Mouse (Mus musculus) ES-E14 (cell line): Measurements from ENCODE around the gene Mrps21. TPM values are rescaled to one million over a fixed set of nuclear protein-coding genes. Genes with fewer than 3 reads are reported as not detected.

Experiments
- DNase-seq: peaks from one replicate; pipeline ENCODE4 v3.0.0-alpha.2; 2013; ENCODE audit warnings: low read depth, low spot score
- H3K27ac ChIP-seq: 2 replicates; pipeline ENCODE4 v1.5.1; 2012; ENCODE audit warnings: low read depth, mild to moderate bottlenecking, low read length, moderate library complexity, mixed read lengths; ENCODE audit not compliant: poor library complexity, insufficient read depth, severe bottlenecking
- H3K36me3 ChIP-seq: 2 replicates; pipeline ENCODE4 v1.6.1; 2012; ENCODE audit warnings: mild to moderate bottlenecking, low read length, moderate library complexity, mixed read lengths; ENCODE audit not compliant: control insufficient read depth, poor library complexity, insufficient read depth, severe bottlenecking
- H3K4me1 ChIP-seq, 2 experiments: fragments of 150-350 bp in 1 of 2; sonication (generic) in 1 of 2; 2 replicates each; pipeline ENCODE4 v1.6.1; 2012; ENCODE audit warnings: low read length in 2 of 2, mild to moderate bottlenecking in 1 of 2, mixed read lengths in 1 of 2; ENCODE audit not compliant: control insufficient read depth in 2 of 2, insufficient read depth in 2 of 2, poor library complexity in 1 of 2
- H3K4me3 ChIP-seq, 2 experiments: fragments of 150-350 bp in 1 of 2; sonication (generic) in 1 of 2; 2 replicates each; pipeline ENCODE4 v1.5.1; 2012; ENCODE audit warnings: low read length in 2 of 2, low read depth in 1 of 2, mild to moderate bottlenecking in 1 of 2, mixed read lengths in 1 of 2; ENCODE audit not compliant: insufficient read depth in 1 of 2, poor library complexity in 1 of 2, severe bottlenecking in 1 of 2
- H3K9ac ChIP-seq: 2 replicates; pipeline ENCODE4 v1.6.1; 2012; ENCODE audit warnings: low read depth, mild to moderate bottlenecking, low read length, mixed read lengths; ENCODE audit not compliant: poor library complexity, insufficient read depth, severe bottlenecking
- H3K9me3 ChIP-seq: fragments of 150-350 bp; sonication (generic); 2 replicates; pipeline ENCODE4 v1.6.1; 2012; ENCODE audit warnings: low read depth, mild to moderate bottlenecking, low read length; ENCODE audit not compliant: control insufficient read depth, insufficient read depth
- CHD2 ChIP-seq: IDR thresholded peaks from 2 replicates; pipeline ENCODE4 v1.6.1; 2014; ENCODE audit warnings: mild to moderate bottlenecking, low read depth, low read length, inconsistent platforms
- HCFC1 ChIP-seq: IDR thresholded peaks from 2 replicates; pipeline ENCODE4 v1.6.1; 2012; ENCODE audit warnings: low read length, inconsistent platforms, borderline replicate concordance; ENCODE audit not compliant: insufficient read depth
- MAFK ChIP-seq: IDR thresholded peaks from 2 replicates; pipeline ENCODE4 v1.6.1; 2014; ENCODE audit warnings: mild to moderate bottlenecking, low read depth, low read length, inconsistent platforms; ENCODE audit not compliant: insufficient read depth
- ZC3H11A ChIP-seq: IDR thresholded peaks from 2 replicates; pipeline ENCODE4 v1.6.1; 2012; ENCODE audit warnings: low read depth, mild to moderate bottlenecking, inconsistent platforms, low read length, borderline replicate concordance
- ZNF384 ChIP-seq: IDR thresholded peaks from 2 replicates; pipeline ENCODE4 v1.6.1; 2012; ENCODE audit warnings: low read depth, low read length, inconsistent platforms
- in situ Hi-C, 2 experiments: fragments of 600-800 bp; cut with MboI; formaldehyde crosslinking; loops; one replicate each; pipeline ENCODE4 v1.15.1; 2025; ENCODE audit warnings: low sequenced_read_pairs in 2 of 2, inconsistent platforms in 1 of 2; ENCODE audit not compliant: unreplicated experiment in 2 of 2
- total RNA-seq: library from RNA; depleted of rRNA; stranded (reverse); fragments of 300-350 nt; gene quantifications from 2 replicates; pipeline ENCODE4 v1.2.3, GENCODE M21; 2012

Gene Mrps21
- total RNA-seq, 1 experiment = 224 TPM

DNA sequence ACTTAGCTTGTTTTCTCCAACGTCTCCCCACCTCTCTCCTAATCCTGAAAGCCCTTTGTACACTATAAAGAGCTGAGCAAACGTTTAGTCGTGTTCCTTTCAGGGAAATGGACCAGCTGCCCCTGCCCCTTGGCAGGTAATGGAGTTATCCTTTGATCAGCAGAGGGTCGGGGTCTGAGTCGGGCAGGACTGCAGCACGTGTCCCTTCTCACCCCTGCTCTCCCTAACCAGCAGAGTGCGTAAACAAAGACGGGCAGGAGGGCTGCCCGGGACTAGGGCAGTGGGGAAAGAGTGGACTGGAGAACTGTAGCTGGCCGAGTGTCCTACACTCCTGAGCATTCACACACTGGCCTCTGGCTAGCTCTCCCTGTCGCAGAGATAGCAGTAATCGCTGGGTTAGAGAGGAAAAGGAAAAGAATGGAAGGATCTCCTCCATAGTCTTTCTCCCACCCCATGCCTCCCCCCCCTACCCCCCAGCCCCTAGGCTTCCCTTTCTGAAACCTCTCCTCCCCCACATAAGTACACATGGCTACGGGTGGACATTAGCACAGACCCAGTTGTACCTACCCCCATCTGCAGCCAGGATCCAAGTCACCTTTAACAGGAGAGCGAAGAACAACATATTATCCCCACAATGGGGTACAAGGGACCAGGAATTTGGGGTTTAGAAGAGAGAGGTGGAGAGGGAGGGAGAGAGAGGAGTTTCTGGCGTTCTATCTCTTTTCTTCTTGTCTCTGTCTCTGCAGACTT lies 32.6 kb upstream of the Mrps21 start:
- in situ Hi-C loops = no loop called here
- H3K27ac ChIP-seq = no peak overlapping the region
- peak overlapping the region in 1 of 2 experiments; percentile 3; a peak in 1 of 4 replicates for H3K4me3 ChIP-seq
- no peaks in the 10 kb centered on the region for H3K9me3 ChIP-seq
- DNase-seq = no peak
- H3K9ac ChIP-seq = no peak overlapping the region
- H3K4me1 ChIP-seq = peaks cover 4 to 17% of the 10 kb centered on the region in 2 experiments; a peak in 3 of 4 replicates
- no peaks in the 10 kb centered on the region for H3K36me3 ChIP-seq
- no peak for TF ChIP-seq HCFC1

DNA sequence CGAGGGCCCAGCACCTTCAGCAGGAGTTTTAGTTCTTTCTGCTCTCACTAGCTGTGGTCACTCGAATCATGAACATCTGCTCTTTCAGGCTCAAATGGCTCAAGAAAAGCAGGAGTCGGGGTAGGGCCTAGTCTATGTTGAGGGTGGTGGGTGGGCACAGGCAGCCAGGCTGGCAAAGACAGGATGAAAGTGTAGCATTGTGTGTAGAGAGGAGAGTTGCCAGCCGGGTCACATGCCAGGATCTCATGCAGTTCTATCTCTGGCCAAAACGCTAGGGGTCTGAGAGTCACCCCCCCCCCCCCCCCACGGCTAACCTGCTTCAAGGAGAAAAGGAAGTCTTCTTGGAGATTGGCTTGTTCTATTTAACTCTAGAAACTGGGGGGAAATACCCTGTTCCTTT lies 31.3 kb upstream of the Mrps21 start:
- no peak overlapping the region for H3K9ac ChIP-seq
- no peaks in the 10 kb centered on the region for H3K9me3 ChIP-seq
- in situ Hi-C loops = no loop called here
- H3K36me3 ChIP-seq = peaks cover 3% of the 10 kb centered on the region; the same call in 1 of the 2 replicates
- H3K4me1 ChIP-seq = peaks cover 4 to 17% of the 10 kb centered on the region in 2 experiments; a peak in 3 of 4 replicates
- H3K4me3 ChIP-seq = no peak overlapping the region
- no peak for TF ChIP-seq HCFC1
- no peak for TF ChIP-seq MAFK
- TF ChIP-seq ZNF384 = no peak
- TF ChIP-seq ZC3H11A = no peak
- TF ChIP-seq CHD2 = no peak
- no peak for DNase-seq
- H3K27ac ChIP-seq = no peak overlapping the region

DNA sequence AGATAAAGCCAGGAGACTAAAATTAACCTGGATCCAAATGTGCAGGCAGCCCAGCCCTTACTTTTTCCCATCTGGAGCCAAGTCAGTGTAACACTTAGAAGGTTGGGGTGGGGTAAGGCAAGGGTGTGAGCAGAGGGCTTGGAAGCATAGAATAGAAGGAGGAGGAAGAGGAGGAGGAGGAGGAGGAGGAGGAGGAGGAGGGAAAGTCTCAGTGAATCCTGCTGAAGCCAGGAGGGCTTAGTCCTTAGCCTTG lies 31.0 kb upstream of the Mrps21 start:
- peaks cover 4 to 17% of the 10 kb centered on the region in 2 experiments; a peak in 3 of 4 replicates for H3K4me1 ChIP-seq
- H3K27ac ChIP-seq = no peak overlapping the region
- TF ChIP-seq HCFC1 (no peak), CHD2 (no peak), ZC3H11A (no peak), MAFK (no peak), ZNF384 (no peak)
- no peak overlapping the region for H3K9ac ChIP-seq
- no peak overlapping the region for H3K4me3 ChIP-seq
- in situ Hi-C loops = no loop called here
- no peak for DNase-seq
- H3K9me3 ChIP-seq = no peaks in the 10 kb centered on the region
- peaks cover 3% of the 10 kb centered on the region; the same call in 1 of the 2 replicates for H3K36me3 ChIP-seq

DNA sequence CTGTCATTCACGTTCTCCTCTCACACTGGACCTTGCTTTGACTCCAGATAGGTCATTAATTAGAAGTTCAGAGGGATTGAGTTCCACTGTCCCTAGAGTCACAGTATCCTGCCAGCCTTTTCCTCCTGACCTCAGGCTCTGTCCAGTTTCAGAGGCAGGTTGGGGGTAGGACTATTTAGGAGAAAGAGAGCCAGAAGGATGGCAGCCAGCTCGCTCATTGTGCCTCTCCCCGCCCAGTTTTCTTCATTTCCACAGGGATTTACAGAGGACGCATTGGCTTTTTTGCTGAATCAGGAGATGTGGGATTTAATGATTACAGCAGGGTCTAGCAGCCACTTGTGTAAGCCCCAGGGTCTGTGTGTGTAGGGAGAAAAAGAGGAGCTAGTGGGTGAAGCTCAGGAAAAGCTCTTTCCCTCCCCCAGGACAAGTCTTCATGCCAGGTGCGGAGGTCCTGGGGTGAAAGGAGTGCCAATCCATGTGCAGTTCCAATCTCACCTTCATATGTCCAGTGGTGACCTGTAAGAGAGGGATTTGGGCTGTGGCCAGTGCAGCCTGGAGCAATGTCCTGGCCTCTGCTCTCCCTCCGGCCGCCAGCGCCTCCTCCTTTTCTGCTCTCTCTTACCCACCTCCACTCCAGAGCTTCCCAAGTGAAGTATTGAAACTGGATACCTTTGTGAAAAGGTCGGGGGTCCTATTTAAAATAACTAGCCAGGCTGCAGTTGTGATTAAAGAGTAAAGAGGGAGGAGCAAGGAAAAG lies 30.5 kb upstream of the Mrps21 start:
- Histone ChIP-seq H3K9me3 (no peaks in the 10 kb centered on the region), H3K9ac (no peak overlapping the region), H3K27ac (no peak overlapping the region), H3K4me1 (peaks cover 4 to 17% of the 10 kb centered on the region in 2 experiments; a peak in 3 of 4 replicates), H3K36me3 (peaks cover 3% of the 10 kb centered on the region; the same call in 1 of the 2 replicates), H3K4me3 (no peak overlapping the region)
- in situ Hi-C loops = no loop called here
- TF ChIP-seq ZC3H11A (no peak), MAFK (no peak), CHD2 (no peak), ZNF384 (no peak), HCFC1 (no peak)
- DNase-seq = no peak
